Mouse (Mus musculus) CH12.LX (cell line): ENCODE results near the gene Ercc6. TPM values are rescaled to one million over a fixed set of nuclear protein-coding genes. Genes with fewer than 3 reads are reported as not detected.

Experiments used
- DNase-seq: peaks from one replicate; pipeline ENCODE4 v3.0.0-alpha.2; 2013; ENCODE audit errors: extremely low read depth
- H3K27ac ChIP-seq: 2 replicates; pipeline ENCODE4 v1.5.1; 2012; ENCODE audit warnings: low read depth, mild to moderate bottlenecking, control low read depth, moderate library complexity; ENCODE audit not compliant: insufficient read depth
- H3K27me3 ChIP-seq: replicated peaks from 2 replicates; pipeline ENCODE3; 2012; ENCODE audit warnings: inconsistent platforms
- H3K36me3 ChIP-seq, 2 experiments: replicated peaks in 1 of 2; 2 replicates each; pipeline versions ENCODE3 to v1.6.1; 2012; ENCODE audit warnings: inconsistent platforms in 1 of 2, low read length in 1 of 2, mild to moderate bottlenecking in 1 of 2, mixed read lengths in 1 of 2, moderate library complexity in 1 of 2; ENCODE audit not compliant: control insufficient read depth in 1 of 2, insufficient read depth in 1 of 2
- H3K4me1 ChIP-seq, 2 experiments: 2 replicates each; pipeline ENCODE4 v1.6.1; 2012; ENCODE audit warnings: inconsistent platforms in 1 of 2, moderate library complexity in 1 of 2; ENCODE audit not compliant: insufficient read depth in 2 of 2, control insufficient read depth in 1 of 2
- H3K4me2 ChIP-seq: 2 replicates; pipeline ENCODE4 v1.6.1; 2012; ENCODE audit warnings: low read depth, mild to moderate bottlenecking, control low read depth; ENCODE audit not compliant: poor library complexity, insufficient read depth, severe bottlenecking
- H3K4me3 ChIP-seq, 3 experiments: fragments of 150-350 bp in 1 of 3; sonication (generic) in 1 of 3; replicated peaks in 1 of 3; 2 replicates each; pipeline versions ENCODE3 to v1.5.1; 2011 to 2012; ENCODE audit warnings: low read depth in 2 of 3, low read length in 2 of 3, mild to moderate bottlenecking in 2 of 3, moderate library complexity in 2 of 3, control low read depth in 1 of 3, improper control_type of control experiment in 1 of 3, inconsistent platforms in 1 of 3, mixed read lengths in 1 of 3; ENCODE audit not compliant: poor library complexity in 1 of 3
- H3K79me2 ChIP-seq: replicated peaks from 2 replicates; pipeline ENCODE4 v1.6.1; 2012; ENCODE audit warnings: mild to moderate bottlenecking, moderate library complexity; ENCODE audit not compliant: control insufficient read depth, poor library complexity, insufficient read depth, severe bottlenecking; ENCODE audit errors: extremely low read depth
- H3K9ac ChIP-seq: 2 replicates; pipeline ENCODE4 v1.6.1; 2012; ENCODE audit warnings: low read depth, mild to moderate bottlenecking, control low read depth, moderate library complexity; ENCODE audit not compliant: insufficient read depth
- H3K9me3 ChIP-seq: replicated peaks from 2 replicates; pipeline ENCODE3; 2012; ENCODE audit warnings: low read length, inconsistent platforms, mixed read lengths
- BHLHE40 ChIP-seq: IDR thresholded peaks from 2 replicates; pipeline ENCODE4 v1.6.1; 2011; ENCODE audit warnings: mild to moderate bottlenecking, low read depth, low read length, improper control_type of control experiment
- CHD1 ChIP-seq: IDR thresholded peaks from 2 replicates; pipeline ENCODE4 v1.6.1; 2012; ENCODE audit warnings: low read depth, low read length, improper control_type of control experiment, inconsistent platforms
- ELF1 ChIP-seq: IDR thresholded peaks from 2 replicates; pipeline ENCODE4 v1.6.1; 2014; ENCODE audit warnings: low read depth, mild to moderate bottlenecking, inconsistent platforms, low read length, improper control_type of control experiment
- HCFC1 ChIP-seq: IDR thresholded peaks from 2 replicates; pipeline ENCODE4 v1.6.1; 2012; ENCODE audit warnings: low read depth, mild to moderate bottlenecking, inconsistent platforms, low read length, improper control_type of control experiment
- MAZ ChIP-seq: IDR thresholded peaks from 2 replicates; pipeline ENCODE4 v1.6.1; 2012; ENCODE audit warnings: low read depth, mild to moderate bottlenecking, inconsistent platforms, low read length, improper control_type of control experiment, moderate library complexity
- PAX5 ChIP-seq: IDR thresholded peaks from 2 replicates; pipeline ENCODE4 v1.6.1; 2012; ENCODE audit warnings: low read length, inconsistent platforms, mixed read lengths
- TCF12 ChIP-seq: IDR thresholded peaks from 2 replicates; pipeline ENCODE4 v1.6.1; 2014; ENCODE audit warnings: low read depth, mild to moderate bottlenecking, inconsistent platforms, low read length, improper control_type of control experiment
- UBTF ChIP-seq: IDR thresholded peaks from 2 replicates; pipeline ENCODE4 v1.6.1; 2012; ENCODE audit warnings: low read depth, mild to moderate bottlenecking, inconsistent platforms, low read length, improper control_type of control experiment, moderate library complexity
- dilution Hi-C: fragments of 300-500 bp; cut with MboI; formaldehyde crosslinking; loops from 2 replicates; pipeline ENCODE4 v1.14.3; 2020; ENCODE audit warnings: low sequenced_read_pairs; ENCODE audit not compliant: extremely low pct_unique_long_range_greater_than_20kb, extremely low pct_ligation_motif_present
- in situ Hi-C: fragments of 300-500 bp; cut with MboI; formaldehyde crosslinking; loops from 3 replicates; pipeline ENCODE4 v1.14.3; 2019; ENCODE audit warnings: low sequenced_read_pairs, low pct_ligation_motif_present, low pct_unique_long_range_greater_than_20kb, mixed read lengths
- polyA plus RNA-seq: library from polyadenylated mRNA; unstranded; fragments of >175 nt; gene quantifications from 2 replicates; pipeline ENCODE4 v1.2.1, GENCODE M21; 2012; ENCODE audit warnings: low read depth; ENCODE audit not compliant: insufficient read length
- total RNA-seq, 2 experiments: library from RNA; depleted of rRNA; stranded (reverse); fragments of 300-350 nt in 1 of 2; fragments of >200 nt in 1 of 2; gene quantifications; 2 replicates each; pipeline ENCODE4 v1.2.3; 2012 to 2014

Gene Ercc6
- total and polyA plus RNA-seq, 3 experiments: 10.7 to 16.7 (median 15.3) TPM

- peak; percentile 13 for DNase-seq
- Histone ChIP-seq H3K4me1 (no peaks in the 10 kb centered on the region), H3K9me3 (peaks cover 11% of the 10 kb centered on the region), H3K9ac (no peak overlapping the region), H3K36me3 (no peaks in the 10 kb centered on the region), H3K27ac (no peak overlapping the region), H3K27me3 (peaks cover 18% of the 10 kb centered on the region), H3K4me2 (no peak overlapping the region), H3K79me2 (no peaks in the 10 kb centered on the region), H3K4me3 (no peak overlapping the region)
- dilution Hi-C loops: no loop called here
- in situ Hi-C loops: no loop called here
- no peak for TF ChIP-seq PAX5
- TF ChIP-seq ELF1: no peak
- no peak for TF ChIP-seq UBTF
- no peak for TF ChIP-seq MAZ
- TF ChIP-seq TCF12: no peak
- no peak for TF ChIP-seq CHD1
- TF ChIP-seq BHLHE40: no peak
Observed at GRCm38 (mm10) chr14:32597232-32598231, 84.2 kb downstream of the Ercc6 start.

- H3K4me1 ChIP-seq: no peaks in the 10 kb centered on the region
- H3K9me3 ChIP-seq: peaks cover 11% of the 10 kb centered on the region
- in situ Hi-C loops (no loop called here), dilution Hi-C loops (no loop called here)
- no peaks in the 10 kb centered on the region for H3K36me3 ChIP-seq
- no peak overlapping the region for H3K9ac ChIP-seq
- DNase-seq: no peak
- H3K4me2 ChIP-seq: no peak overlapping the region
- no peak for TF ChIP-seq HCFC1
- TF ChIP-seq, all 38 proteins: peak for 0
- Histone ChIP-seq H3K4me3 (no peak overlapping the region), H3K27ac (no peak overlapping the region), H3K79me2 (no peaks in the 10 kb centered on the region), H3K27me3 (peaks cover 24% of the 10 kb centered on the region)
Observed at GRCm38 (mm10) chr14:32598437-32599219, 85.3 kb downstream of the Ercc6 start.
